Mouse (Mus musculus): Measurements from ENCODE around the gene Nmnat2.

Gene Nmnat2

DNA sequence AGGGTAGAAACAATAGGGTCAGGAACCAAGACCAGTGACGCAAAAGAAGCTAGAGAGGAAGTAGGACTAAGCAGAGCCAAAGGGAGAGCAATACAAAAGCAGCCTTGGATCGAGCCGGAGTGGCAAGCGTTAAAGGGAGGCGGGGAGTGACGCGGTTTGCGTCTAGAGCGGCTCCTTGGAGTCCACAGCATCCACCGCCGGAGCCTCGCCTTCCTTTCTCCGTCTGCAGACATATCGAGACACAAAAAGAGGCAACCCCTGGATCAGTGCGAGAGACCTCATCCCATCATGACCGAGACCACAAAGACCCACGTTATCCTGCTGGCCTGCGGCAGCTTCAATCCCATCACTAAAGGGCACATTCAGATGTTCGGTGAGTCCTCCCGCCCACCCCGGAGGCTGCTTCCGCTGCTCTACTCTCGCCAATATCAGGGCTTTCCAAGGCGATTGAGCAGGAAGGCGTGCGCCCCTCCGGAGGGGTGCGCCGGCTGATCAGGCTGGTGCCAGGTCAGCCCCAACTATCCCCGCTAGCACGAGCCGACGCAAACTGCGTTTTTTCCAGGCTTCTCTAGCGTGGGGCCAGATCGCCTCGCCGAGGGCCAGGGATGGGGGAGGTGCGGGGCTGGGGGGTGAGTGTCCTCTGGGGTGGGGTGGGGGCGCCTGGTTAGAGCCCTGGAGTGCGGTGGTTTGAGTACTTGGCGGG, at the start of gene Nmnat2:
Gene Nmnat2 (plus strand): TSS at position 173 of the 703 bp plus-strand sequence.
- no peak for DNase-seq (ENCODE audit: low spot score in 2 of 2)

DNA sequence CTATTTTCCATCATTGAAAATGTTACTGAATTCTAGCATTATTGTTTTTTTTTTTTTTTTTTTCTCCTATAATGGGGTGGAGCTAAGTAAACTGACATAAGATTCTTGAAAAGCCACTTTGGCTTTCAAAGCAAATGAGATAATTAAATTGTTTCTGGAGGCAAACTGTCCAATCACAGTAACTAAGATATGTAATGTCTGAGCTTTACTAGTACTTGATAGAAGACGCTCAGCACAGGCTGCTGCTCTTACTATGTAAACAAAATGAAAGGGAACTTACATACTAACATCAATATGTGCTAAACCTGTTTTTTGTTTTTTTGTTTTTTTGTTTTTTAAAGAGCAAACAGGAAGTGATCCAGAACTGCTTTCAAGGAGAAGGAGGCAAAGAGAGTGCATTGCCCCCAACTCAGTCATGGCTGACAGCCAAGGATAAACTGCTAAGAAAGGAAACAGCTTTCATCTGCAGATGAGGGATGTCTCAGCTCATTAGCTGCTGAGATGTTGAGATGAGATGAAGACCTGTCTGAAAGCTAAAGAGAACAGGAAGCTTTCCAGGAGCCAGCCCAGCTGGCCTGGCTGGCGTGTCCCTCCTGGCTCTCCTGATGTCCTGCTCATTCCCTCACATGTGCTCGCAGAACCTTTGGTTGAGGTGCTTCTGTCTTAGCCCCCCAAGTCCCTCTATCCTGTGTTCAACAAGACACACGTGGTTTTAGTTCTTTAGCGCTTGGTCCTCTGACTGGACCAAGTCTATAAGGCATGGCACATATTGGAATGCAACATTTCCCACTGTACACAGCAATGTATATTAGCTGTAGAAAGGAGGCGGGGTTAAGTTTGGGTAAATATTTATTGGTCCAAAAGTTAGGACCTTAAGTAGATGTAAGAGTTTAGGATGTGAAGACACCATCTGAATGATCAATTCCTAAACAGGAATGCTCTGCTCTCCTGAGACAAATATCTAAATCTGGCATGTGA, 41.0 kb upstream of the Nmnat2 start:
- no peak for DNase-seq (ENCODE audit: low spot score in 2 of 2)

DNA sequence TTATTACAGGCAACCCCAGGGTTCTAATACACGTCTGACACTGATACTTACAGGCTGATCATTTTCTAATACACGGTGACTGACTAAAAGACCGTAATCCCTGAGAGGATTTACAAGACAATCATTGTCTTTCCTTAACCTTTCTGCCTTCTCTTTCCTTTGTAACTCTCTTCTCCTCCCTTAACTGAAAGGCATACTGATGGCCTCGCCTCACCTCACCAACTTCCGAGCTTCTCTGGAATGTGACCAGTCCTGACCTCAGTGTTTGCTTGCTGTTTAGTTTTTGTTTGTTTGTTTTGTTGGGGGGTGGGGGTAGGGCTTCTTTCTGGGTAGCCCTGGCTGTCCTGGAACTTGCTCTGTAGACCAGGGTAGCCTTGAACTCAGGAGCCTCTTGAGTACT, 39.0 kb upstream of the Nmnat2 start:
- no peak for DNase-seq (ENCODE audit: low spot score in 2 of 2)

DNA sequence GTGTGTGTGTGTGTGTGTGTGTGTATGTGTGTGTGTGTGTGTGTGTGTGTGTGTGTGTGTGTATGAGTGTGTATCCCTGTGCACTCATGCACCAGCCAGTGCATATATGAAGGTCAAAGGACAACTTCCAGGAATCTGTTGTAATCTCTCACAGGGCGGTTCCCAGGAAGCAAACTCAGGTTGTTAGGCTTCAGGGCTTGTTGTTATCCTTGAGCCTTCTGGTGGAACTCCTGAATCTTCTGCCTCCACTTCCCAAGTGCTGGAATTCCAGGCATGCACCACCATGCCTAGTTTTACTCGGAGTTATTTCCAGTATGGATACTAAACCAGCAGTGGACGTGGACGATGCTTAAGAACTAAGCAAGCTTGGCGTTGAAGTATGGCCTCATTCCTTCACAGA, 37.9 kb upstream of the Nmnat2 start:
- DNase-seq (ENCODE audit: low spot score in 2 of 2) = no peak

DNA sequence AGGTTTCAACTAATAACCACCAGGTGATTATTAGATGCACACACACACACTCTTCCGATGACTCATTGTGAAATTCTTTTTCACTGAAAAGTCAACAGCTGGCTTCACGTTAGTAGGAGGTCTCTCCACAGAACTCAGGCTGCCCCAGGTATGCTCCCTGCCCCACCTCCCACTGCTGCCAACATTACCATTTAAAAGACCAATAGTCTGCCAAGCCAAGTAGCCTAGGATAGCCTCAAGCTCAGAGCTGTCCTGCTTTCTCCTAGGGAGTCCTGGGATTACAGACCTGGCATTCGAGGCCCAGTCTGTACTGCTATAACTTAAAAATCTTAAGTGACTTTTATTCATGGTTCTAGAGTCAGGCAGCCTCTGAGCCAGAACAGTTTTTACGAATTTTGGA, 37.2 kb upstream of the Nmnat2 start:
- no peak for DNase-seq (ENCODE audit: low spot score in 2 of 2)

DNA sequence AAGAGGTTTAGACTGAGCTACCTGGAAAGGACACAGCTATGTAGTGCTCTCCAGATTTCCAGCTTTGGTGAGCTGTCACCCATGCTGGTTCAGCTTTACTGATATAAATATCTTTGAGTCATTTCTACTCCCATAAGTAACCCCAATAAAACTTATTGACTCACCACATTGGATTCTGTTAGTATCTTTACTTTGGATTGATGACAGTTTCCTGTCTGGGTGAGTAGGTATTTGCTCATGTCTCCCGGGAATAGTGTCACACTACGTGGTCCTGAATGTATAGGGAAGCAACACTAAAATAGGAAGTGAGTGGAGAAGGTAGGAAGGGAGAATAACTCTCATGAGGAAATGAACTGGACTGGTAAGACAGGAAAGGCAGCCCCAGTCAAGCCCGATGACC, 33.0 kb upstream of the Nmnat2 start:
- DNase-seq (ENCODE audit: low spot score in 2 of 2) = no peak

DNA sequence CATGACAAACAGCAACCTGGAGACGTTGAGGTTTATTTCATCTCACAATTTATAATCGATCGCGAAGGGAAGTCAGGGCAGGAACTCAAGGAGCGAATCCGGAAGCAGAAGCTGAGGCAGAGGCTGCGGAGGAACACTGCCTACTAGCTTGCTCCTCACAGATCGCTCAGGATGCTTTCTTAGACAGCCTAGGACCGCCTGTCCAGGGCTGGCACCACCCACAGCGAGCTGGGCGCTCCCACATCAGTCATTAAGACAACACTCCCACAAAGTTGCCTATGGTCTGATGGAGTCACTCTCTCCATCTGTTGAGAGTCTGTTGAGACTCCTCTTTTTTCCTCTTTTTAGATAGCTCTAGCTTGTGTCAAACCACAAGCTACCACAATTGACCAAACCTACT, 20.8 kb upstream of the Nmnat2 start:
- no peak for DNase-seq (ENCODE audit: low spot score in 2 of 2)

DNA sequence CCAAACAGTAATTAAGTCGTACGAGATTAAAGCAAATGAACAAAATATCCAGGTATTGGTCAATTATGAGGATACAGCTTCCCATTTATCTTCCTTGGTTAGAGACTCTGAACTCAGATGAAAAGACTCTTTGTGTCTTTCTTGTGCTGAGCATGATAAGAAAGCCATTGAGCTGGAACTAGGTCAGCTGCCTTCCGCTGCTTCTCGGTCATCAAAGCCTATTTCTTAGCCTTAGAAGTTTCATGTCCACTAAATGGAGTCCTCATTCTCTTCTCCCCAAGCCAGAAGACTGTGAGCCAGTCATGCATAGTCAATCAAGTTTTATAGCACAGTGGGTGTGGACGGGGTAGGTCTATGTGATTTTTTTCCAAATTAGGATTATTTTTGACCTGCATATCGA, 19.3 kb upstream of the Nmnat2 start:
- no peak for DNase-seq (ENCODE audit: low spot score in 2 of 2)

DNA sequence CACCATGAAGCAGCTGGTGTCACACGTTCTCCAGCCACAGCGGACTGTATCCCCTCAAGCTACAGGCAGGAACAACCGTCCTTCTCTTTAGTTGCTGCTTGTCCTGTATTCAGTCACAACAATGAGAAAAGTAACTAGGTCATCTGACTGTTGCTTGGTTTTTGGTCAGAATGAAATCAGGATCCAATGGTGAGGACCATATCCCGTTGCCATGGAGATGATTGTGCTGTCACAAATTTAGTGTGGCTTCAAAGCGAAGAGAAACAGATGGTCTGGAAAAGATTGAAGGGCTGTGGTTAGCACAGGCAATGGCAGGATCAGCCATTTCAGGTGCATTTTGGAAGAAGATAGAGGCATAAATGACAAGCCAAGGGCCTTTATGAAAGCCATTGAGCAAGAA, 18.4 kb upstream of the Nmnat2 start:
- no peak for DNase-seq (ENCODE audit: low spot score in 2 of 2)

DNA sequence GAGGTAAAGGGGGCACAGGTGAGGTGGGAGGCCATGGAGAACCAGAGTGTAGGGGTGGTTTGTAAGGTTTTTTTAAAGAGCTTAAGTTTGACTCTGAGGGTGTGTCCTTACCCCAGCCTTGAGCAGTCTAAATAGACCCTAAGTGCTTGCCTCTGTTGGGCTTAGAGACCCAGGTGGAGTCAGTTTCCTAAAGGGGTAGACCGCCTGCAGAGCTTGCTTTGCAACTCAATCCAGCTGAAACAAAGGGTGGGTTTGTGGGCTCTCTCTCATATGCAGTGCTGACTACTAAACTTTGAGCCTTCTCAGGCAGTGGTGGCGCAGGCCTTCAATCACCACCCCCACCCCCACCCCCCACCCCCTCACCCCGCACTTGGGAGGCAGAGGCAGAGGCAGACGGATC, 11.8 kb upstream of the Nmnat2 start:
- no peak for DNase-seq (ENCODE audit: low spot score in 2 of 2)

DNA sequence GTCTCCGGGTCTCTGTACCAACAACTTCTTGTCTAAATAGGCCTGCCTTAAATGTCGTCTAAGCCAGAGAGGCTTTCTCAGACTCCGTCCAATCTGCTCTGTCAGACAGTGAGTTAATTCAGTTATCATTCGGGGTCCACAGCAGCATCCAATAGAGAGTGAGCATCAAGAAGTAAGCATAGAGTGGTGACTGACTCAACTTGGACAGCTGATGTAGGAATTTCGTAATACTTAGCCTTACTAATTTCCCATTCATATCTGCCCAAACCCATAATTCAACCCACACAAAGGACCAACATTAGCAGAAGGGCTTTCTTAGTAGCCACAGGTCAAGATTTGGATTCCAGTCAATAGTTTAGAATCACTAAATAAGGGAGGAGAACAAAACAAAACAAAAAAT, 626 bp upstream of the Nmnat2 start:
- no peak for DNase-seq (ENCODE audit: low spot score in 2 of 2)

DNA sequence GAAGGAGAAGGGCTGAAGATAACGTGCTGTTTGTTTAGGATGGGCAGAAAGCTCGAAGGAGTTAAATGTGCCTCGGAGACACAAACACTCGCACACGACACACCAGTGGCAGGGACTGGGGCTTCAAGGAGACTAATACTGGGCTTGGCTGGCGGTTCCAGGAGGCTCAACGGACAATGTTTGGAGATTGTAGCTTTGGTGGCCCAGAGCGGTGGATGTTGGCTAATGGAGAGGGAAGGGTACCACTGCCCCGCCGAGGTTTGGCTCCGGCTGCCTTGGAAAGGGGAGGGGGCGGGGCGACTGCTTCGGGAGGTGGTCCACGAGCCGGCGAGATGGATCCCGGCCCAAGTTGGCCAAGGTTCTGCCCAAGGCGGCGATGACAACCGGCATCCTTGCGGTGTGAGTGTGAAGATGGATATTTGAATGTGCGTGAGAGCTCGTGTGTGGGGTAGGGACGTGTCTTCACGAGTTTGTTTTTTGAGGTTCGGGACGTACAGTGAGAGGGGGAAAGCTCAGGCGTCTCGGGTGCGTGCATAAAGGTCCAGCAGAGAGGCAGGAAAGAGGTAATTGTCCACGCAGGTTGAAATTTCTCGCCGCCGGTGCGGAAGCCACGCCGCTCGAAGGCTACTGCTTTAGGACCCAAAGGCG, 895 bp downstream of the Nmnat2 start:
- DNase-seq (ENCODE audit: low spot score in 2 of 2) = no peak

DNA sequence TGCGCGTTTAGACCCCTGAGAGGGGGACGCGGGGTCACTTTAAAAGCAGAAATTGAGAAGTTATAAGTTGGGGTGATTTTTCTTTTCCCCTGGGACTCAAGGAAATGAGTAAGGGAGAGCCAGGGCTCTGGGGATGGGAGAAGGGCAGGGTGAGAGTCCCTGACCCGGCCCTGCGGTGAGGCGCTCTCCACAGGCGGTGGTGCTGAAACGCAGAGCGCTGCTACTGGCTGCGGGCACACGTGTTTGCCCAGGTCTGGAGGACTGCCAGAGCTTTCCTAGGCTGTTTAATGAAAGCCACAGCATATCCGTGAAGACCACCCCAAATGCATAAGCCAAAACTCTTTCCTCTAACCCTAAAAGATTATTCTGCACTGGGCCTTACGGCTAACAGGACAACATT, 1.4 kb downstream of the Nmnat2 start:
- DNase-seq (ENCODE audit: low spot score in 2 of 2) = peak in 1 of 2 experiments; percentile 12

DNA sequence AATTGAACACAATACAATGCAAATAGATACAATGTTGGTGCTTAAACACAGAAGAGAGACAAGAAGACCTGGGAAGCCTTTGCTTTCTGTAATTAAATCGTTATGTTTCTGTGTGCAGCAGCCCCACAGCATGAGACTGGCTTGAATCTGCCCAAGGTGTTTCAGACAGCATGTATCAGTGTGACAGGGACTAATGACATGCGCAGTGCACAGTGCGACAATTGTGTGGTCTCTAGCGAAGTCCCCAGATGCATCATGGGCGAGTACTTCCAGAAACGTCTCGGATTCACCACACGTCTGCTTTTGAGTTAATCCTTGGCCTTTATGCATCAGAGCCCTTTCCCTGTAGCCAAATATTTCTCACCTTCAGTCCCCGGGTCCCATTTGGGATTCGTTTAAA, 9.6 kb downstream of the Nmnat2 start:
- no peak for DNase-seq (ENCODE audit: low spot score in 2 of 2)

DNA sequence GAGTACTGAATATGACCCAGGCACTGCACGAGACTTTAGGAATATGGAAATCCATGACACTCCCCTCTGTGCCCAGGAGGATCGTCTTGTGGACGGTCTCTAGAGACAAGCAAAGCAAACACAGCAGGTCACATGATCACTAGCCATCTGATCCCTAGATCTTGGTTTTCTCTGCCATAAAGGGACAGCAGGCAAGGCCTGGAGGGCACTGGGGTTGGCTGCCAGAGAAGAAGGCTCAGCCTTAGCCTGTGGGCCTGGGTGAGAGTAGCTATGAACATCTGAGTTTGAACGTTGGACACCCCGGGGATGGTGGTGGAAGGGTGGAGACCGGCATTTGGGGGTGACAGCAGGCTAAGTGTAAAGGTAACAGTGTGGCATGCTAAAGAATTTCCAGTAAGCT, 11.4 kb downstream of the Nmnat2 start:
- no peak for DNase-seq (ENCODE audit: low spot score in 2 of 2)

DNA sequence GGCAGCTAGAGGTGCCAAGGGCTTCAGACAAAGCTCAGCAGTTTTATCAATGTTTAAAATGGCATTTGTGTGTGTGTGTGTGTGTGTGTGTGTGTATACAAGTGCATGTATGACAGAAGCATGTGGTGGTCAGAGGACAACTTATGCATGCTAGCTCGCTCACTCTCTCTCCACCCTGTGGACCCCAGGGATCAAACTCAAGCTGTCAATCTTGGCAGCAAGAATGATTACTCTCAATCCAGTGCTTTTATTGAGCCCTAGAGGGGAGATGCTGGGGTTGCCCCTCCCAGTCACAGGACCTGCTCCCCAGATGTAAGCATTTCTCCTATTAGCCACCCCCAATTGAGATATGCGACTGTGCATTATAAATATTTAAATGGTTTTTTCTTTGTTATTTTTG, 11.9 kb downstream of the Nmnat2 start:
- DNase-seq (ENCODE audit: low spot score in 2 of 2) = no peak

DNA sequence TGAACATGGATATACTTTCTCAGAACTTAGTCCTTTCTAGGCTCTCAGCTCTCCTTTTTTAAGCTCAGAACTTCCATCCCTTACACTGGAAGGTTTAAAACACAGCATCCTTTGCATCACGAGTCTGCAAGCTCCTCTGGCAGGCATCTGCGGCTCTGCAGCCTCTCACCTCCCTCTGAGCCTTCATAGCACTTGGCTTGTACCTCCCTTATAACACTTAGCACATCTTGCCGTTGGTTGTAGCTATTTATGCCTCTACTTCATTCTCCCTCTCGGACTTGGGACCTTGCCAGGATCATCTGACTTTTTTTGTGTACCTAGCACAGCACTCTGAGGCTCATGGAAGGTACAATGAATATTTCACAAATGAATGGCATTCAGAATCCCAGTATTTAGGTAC, 14.3 kb downstream of the Nmnat2 start:
- no peak for DNase-seq (ENCODE audit: low spot score in 2 of 2)

DNA sequence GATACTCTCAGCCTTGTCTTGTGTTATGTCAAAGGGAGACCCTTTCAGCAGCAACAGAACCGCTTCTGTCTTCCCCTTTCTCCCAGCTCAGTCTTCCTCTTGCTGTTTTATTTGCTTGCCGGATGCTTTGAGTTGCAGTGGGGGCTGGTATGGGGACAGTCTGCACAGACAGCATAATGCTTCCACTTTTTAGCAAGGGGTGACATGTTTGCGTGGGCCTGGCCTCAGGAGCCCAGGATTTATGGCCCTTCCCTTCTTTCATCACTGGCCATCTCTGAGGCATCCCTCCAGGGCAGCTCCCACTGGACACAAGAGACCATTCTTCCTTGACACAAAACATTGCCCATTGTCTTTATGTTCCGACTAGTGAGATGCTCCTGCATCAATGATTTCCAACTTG, 18.2 kb downstream of the Nmnat2 start:
- no peak for DNase-seq (ENCODE audit: low spot score in 2 of 2)

DNA sequence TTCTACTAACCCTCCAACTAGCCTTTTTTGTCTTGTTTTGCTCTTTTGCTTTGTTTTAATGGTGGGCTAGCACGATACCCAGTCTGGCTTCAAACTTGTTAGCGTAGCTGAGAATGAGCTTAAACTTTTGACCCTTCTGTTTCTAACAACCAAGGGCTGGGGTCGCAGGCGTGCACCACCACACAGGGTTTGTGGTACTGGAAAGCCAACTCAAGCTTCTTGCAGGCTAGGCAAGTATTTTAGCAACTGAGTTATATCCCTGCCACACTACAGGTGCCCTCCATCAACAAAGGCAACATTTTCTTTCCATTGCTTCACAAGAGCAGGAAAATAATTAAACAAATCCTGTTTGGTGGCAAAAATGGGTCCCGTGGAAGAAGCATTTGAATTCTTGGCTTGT, 18.6 kb downstream of the Nmnat2 start:
- DNase-seq (ENCODE audit: low spot score in 2 of 2) = no peak

DNA sequence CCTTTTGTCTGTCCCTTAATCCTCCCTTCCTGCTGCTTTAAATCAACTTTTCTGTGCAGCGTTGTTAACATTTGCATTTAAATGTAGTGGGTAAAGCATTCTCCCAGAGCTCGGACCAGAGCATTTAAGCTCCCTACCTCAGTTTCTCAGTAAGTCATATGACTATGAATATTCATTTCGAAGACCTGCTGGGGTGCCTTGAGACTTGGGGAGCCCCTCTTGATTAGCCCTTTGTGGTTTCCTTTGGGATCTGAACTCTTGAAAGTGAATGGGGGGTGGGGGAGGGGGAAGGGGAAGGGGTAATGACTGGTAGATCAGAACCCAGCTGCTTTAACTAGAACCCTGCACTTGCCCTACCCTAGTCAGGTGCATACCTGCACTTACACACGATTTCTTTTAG, 19.1 kb downstream of the Nmnat2 start:
- no peak for DNase-seq (ENCODE audit: low spot score in 2 of 2)

DNA sequence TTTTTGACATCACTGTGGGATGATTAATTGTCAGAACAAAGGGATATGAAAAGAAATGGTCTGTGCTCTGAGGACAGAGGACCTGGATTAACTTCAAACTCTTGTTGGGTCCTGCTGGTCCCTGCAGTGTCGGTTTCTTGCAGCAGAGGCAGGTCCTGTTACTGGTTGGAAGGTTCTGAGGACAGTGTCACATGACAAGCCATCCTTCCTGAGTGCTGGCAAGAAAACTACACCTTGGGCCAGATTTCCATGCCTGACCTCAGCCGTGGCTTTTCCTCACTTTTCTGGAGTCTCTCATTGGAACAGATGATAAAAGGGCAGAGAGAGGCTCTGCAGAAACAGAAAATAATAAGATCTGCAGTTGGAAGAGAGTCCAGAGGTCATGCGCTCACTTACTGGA, 20.4 kb downstream of the Nmnat2 start:
- DNase-seq (ENCODE audit: low spot score in 2 of 2) = no peak

DNA sequence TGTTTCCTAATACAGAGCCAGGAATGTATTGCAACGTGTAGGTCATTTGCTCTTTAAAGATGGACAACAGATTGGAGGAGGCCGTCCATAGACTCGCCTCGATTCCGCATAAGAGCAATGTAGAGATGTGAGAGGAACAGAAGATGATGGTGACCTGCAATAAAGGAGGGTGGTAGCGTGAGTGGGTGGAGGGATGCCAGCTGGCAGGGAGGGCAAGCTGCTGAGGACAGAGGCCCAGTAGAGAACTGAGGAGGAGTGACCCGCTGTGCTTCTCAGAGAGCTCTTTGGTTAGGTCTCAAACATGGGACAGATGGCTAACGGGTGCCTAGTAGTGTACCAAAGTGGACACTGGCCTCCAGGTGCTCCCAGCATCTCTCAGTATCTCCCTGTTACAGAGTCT, 23.9 kb downstream of the Nmnat2 start:
- no peak for DNase-seq (ENCODE audit: low spot score in 2 of 2)

DNA sequence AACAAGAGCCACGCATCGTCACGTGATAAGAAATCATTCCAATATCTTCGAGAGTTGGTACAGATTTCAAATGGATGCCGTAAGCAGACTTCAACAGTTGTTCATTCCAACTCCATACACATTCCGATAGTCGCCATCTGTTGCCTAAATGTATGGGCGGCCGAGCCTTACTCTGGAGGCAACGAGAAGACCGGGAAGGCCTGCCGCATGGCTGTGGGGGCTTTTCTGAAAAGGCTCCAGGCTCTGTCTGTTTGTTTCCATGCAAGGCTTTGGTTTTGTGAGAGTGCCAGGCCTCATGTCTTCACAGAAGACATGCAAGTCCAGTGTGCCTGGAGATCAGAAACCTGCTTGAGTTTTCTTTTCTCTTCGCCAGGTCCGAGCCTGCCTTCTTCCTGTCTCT, 28.6 kb downstream of the Nmnat2 start:
- no peak for DNase-seq (ENCODE audit: low spot score in 2 of 2)

Measured in spleen, postnatal 14 days (tissue).